Mouse (Mus musculus) heart, postnatal 14 days (tissue): ENCODE results near the gene Fads3. TPM values are rescaled to one million over a fixed set of nuclear protein-coding genes. Genes with fewer than 3 reads are reported as not detected.

ENCODE experiments used
- DNase-seq, 2 experiments: peaks; one replicate each; pipeline ENCODE4 v3.0.0; 2021 to 2022
- intact Hi-C: fragments of 180-260 bp; cut with DNase I; formaldehyde crosslinking; loops from one replicate; pipeline ENCODE4 v1.15.1; 2025
- total RNA-seq, 2 experiments: library from RNA; stranded (reverse); gene quantifications; 2 replicates each; pipeline ENCODE4 v1.2.3; 2021

Gene Fads3
- total RNA-seq, 2 experiments from 2014 or later, result 33.0 to 36.3 TPM

- intact Hi-C loops, result no loop called here
- DNase-seq, result no peak
Measured at GRCm38 (mm10) chr19:10062862-10063261, 21.5 kb downstream of the Fads3 start.

DNA sequence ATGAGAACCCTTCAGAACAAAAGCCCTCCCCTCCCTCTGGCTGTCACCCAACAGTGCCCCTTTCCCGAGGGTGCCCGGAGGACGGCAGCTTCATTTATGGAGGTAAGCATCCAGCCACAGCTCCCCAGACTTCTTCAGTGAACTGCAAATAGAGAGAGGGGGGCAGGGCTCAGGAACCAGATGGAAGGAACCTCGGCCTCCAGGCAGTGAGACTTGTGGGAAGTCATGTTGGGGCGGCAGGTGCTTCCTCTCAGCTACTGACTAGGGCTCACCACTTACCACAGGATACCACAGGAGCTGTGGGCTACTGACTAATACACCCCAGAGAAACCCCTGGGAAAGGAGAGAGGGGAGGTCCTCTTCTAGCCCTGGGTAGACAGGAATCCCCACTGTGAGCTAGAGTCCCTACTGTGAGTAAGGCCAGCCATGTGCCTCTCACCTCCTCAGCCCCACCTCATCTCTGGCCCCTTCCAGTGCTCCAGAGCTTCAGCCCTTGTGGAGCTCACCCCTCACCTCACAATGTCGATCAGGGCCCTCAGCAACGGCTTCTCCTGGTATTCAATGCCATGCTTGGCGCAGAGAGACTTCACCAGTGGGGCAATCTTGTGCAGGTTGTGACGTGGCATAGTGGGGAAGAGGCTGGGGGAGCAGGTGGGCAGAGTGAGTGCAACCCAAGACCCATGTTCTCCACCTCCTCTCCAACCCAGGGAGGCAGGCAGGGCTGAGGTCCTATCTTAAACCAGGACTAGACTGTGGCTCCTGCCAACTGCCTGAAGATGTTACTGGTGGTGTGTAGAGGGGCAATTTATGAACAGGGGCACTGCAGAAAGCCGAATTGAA, 23.0 kb downstream of the Fads3 start:
- intact Hi-C loops, result no loop called here
- no peak for DNase-seq

GRCm38 (mm10) chr19:10065465-10066188, 24.3 kb downstream of the Fads3 start:
- intact Hi-C loops, result no loop called here
- no peak for DNase-seq

DNA sequence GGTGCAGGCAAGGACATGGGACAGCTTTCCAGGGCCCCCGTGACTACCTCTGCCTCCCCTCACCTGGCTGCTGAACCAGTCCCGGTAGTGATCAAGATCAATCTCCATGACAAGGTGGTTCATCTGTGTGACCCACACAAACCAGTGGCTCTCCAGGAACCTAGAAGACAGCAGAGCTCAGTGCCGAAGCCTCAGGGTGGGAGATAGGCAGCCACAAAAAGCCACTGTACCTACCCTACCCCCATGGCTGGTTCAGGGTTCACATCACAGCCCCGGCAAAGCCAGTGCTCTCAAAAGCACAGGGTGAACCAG, 24.8 kb downstream of the Fads3 start:
- no peak for DNase-seq
- intact Hi-C loops, result no loop called here

DNA sequence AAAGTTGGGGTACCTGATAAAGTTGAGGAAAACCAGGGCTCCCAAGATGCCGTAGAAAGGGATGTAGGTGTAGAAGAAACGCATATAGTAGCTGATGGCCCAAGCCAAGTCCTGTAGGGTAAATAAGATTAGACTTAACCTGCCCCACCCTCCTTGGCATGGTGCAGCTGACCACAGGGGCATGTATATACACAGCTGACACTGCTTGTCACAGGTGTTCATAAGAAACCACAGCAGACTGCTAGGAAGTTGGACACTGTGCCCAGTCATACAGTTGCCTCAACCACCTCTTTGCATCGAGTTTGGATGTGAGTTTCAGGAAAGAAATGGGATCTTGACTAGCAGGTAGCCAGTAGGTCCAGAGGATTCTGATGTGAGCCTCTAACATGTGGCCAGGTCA, 25.1 kb downstream of the Fads3 start:
- intact Hi-C loops, result no loop called here
- DNase-seq, result no peak

DNA sequence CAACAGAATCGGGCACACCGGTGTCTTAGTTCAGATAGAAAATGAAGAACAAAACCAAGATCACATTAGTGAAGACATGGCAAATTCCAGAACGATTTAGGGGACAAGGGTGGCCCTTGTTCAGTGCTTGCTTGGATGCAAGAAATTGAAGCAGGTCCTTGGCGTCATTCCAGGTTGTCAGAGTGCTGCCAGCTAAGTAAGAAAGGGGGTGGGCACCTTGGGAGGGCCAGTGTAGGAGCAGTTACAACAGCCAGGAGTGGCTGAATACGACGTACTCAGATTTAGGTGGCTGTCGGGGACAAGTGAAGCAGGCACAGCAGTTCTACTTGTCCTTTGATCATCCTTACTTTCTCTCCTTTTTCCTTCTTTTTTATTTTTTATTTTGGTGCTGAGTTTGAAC, 26.3 kb downstream of the Fads3 start:
- intact Hi-C loops, result no loop called here
- no peak for DNase-seq

DNA sequence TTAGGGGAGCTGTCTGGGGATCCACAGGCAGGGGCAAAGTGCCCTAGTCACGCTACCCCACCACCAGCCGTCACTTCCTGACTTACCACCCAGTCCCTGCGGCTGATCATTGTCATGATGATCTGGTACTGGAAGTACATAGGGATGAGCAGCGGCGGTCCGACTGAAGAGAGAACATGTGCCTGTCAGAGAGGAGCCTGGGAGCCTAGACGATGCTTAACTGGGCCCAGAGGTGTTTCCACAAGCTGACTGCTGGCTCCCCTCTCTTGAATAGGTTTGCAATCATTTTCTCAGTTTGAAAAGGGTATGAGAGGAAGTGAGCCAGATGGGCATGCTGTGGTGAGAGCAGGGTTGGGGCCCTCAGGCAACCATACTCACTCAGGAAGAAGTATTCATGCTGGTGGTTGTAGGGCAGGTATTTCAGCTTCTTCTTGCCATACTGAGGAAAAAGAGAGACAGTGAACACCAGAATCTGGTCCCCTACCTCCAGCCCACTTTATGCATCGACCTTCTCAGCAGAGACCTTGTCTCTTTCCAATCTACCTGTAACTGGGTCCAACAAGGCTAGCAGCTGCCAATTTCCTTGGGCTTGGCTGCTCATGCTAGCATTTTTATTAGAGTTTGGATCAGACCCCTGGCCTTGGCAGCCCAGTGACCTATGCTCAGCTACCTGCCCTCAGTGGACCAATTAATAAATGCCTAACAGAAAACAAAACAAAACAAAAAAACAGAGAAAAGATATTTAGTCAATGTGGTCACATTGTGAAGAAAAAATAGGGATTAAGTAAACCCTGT, 29.0 kb downstream of the Fads3 start:
- intact Hi-C loops, result no loop called here
- no peak for DNase-seq

DNA sequence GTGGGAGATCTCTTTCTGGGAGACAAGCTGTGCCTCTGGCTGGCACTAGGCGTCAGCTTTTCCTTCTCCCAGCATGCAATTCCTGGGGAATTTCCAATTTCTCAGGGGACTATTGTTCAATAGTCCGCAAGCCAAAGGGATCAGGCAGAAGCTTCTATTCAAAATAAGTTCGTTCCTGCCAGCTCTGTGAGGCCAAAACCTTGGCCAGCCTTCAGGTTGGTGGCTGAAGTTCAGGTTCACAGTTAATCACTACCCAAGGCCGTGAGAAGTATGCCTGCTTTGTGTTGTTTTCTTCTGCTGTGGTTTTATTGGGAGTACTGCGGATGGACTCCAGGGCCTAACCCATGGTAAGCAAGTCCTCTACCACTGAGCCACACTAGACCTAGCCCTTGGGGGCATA, 29.8 kb downstream of the Fads3 start:
- intact Hi-C loops, result no loop called here
- DNase-seq, result no peak

DNA sequence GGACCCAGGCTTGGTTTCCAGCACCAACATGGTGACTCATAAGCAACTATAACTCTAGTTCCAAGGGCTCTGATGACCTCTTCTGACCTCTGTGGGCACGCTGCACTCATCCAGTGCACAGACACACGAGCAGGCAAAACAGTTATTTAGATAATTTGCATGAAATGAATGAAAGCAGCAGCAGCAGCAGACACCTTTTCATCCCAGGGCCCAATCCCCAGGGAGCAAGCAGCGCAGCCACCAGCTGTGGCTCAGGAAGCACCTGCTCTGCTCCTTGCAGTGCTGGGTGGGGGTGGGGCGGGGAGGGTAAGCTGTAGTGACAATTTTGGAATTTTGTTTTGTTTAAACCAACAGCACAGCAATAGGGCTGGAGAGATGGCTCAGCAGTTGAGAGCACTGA, 30.5 kb downstream of the Fads3 start:
- intact Hi-C loops, result no loop called here
- no peak for DNase-seq

DNA sequence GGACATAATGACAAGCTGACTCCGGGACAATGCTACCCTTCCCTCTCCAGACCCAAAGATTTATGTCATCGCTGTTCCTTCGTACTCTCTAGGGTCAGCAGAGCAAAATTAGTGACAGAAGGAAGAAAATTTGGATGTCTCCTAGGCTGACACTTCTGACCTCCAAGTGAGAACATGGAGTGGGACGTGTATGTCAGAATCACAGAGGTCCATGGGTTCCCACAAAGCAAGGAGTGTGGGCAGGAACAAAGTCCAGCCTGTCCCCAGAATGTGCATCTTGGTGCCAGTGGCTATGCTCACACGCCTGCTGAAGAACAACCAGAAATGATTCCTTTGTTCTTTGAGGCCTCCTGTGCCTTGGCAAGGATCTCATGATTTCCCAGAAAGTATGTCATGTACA, 31.8 kb downstream of the Fads3 start:
- intact Hi-C loops, result no loop called here
- no peak for DNase-seq

- DNase-seq, result no peak
- intact Hi-C loops, result no loop called here
Measured at GRCm38 (mm10) chr19:10078392-10078791, 37.0 kb downstream of the Fads3 start.

DNA sequence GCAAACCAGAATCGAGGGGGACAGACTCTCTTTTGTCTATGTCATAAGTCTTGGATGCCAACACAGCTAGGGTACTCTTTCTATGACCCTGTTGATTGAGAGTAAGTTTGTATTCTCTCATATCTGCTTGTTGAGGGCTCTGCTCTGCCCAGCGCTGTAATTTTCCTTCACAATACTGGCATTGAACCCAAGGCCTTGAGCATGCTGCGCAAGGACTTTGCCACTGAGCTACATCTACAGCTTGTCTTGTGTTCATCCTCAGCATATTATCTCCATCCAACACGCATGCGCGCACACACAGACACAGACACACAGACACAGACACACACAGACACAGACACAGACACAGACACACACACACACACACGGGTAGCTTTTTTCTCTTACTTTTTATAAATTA, 39.0 kb downstream of the Fads3 start:
- no peak for DNase-seq
- intact Hi-C loops, result no loop called here

GRCm38 (mm10) chr19:10082105-10082504, 40.7 kb downstream of the Fads3 start:
- intact Hi-C loops, result no loop called here
- no peak for DNase-seq

DNA sequence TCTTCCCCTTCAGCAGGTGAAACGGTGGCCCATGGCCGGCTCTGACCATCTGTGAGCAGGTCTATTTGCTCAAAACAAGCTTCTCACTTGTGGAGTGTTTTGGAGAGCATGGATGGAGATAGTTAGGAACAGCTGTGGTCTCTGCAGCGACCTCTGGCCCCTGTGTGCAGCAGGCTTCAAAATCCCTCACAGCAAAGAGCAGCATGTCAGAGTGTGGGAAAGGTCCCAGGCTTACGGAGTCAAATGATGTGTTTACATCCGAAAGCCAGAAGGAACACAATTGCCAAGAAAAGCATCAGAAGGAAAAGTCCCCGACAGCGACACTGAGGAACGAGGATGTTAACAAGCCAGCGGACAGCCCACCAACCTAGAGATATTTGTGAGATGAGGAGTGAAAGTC, 44.1 kb downstream of the Fads3 start:
- intact Hi-C loops, result no loop called here
- DNase-seq, result no peak

DNA sequence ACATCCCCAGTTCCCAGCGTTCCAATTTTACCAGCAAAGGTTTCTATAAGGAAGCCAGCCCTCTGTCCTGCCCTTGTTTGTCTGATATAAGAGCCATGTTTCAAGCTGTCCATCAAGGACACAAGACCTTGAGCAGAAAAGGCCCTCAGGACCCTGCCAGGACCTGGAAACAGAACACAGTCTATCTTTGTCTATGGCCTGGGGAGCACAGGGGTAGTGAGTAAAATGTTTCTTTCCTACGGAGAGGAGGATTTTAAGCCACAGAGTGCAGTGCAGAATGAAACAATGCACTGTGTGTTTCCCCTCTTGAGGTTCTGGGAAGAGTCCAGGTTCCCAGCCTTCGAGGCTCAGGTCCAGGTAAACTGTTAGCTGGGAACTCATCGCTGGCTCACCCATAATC, 45.6 kb downstream of the Fads3 start:
- intact Hi-C loops, result no loop called here
- DNase-seq, result no peak

DNA sequence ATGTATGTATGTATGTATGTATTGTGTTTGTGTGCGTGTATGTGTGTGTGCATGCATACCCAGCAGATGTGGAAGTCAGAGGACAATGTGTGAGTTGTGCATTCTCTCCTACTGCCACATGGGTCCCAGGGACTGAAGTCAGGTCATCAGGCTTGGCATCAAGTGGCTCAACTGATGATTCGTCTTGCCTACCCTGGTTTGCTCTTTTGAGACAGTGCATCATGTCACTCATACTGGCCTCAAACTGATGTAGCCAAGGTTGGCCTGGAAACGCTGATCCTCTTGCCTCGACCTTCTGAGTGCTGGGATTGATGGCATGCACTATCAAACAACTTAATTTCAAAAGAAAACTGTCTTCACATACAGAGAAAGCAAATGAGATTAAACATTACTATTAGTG, 52.5 kb downstream of the Fads3 start:
- DNase-seq, result no peak
- intact Hi-C loops, result no loop called here

DNA sequence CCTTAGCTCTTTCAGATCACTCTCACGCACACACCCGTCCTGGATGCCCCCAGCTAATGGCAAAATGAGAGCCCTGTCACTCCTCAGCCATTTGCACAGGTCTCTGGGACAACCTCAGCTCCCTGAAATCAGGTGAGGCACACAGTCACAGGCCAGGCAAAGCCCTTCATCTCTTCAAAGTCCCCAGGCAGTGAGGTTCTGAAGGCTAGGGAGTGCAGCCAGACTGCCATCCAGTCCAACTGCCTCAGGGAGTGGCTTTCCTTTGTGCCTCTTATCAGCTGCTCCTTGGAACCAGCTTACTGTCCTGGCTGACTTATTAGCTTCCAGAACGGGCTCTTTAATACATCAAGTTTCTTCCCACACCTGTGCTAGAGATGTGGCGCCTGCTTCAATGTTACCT, 53.3 kb downstream of the Fads3 start:
- no peak for DNase-seq
- intact Hi-C loops, result no loop called here

DNA sequence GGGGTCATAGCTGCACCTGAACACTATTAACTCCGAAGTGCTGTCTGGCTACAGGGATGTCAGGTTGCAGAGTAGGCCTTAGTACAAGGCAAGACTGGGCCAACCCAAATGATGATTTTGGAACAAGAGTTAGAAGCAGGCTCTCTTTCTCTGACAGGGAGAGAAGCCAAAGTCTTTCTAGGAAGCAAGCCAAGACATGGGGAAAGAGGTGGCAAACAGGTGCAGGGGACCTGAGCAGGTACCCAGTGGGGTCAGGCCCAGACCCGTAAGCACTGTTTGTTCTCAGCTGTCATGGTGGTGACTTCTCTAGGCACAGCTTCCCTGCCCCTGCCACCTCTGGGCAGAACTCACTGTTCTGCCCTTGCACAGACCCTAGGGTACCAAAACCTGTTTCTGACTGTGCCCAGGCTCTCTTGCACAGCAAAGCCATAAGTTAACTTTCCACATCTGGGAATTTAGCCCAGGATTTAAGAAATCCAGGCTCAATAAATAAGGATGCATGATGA, 55.1 kb downstream of the Fads3 start:
- intact Hi-C loops, result no loop called here
- DNase-seq, result no peak

GRCm38 (mm10) chr19:10097826-10098225, 56.5 kb downstream of the Fads3 start:
- intact Hi-C loops, result no loop called here
- no peak for DNase-seq

DNA sequence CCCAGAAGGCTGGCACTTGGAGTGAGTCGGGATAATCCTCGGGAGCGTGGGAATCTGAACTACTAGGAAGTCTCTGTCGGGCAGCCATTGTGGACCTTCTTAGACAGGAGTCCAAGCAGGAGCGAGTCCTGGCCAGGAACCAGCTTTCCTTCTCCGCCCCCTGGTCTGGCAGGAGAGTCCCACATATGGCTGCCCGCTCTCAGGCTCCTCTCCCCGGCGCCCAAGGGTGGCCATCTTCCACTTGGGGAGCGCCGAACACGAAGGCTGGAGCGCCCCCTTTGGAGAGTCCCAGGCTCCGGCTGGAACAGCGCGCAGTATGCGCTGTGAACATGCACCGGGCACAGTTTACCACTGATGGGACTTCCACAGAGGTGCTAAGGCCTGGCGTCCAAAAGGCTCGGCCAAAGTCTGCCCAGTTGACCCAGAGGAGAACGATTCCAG, 59.3 kb downstream of the Fads3 start:
- intact Hi-C loops, result loop anchor here (2.0 to 5.0 kb wide), 2 partner anchors 60 to 82 kb away; partner anchors contain the start of genes Fads1 and Fads3
- DNase-seq, result peak; percentile 79 to 83
